Mouse (Mus musculus) liver, embryonic 11.5 days (tissue): ENCODE data around the gene Sh3pxd2a. TPM values are rescaled to one million over a fixed set of nuclear protein-coding genes. Genes with fewer than 3 reads are reported as not detected.
A peak's percentile ranks its signal among the peaks of the same experiment; 100 is the strongest.

ENCODE experiments used
- ATAC-seq: fragments of 200-750 bp; cut with Nextera tagmentation; replicated peaks from 2 replicates; pipeline ENCODE4 v1.8.0; 2017; ENCODE audit warnings: moderate number of reproducible peaks, mild to moderate bottlenecking, moderate TSS enrichment, moderate library complexity; ENCODE audit not compliant: low FRiP score
- DNase-seq: peaks from one replicate; pipeline ENCODE4 v3.0.0-alpha.2; 2017; ENCODE audit warnings: low spot score
- H3K27ac ChIP-seq: fragments of 300-500 bp; sonication (generic); 2 replicates; pipeline ENCODE4 v1.5.1; 2014; ENCODE audit warnings: mild to moderate bottlenecking, low read depth, low read length, control low read depth
- H3K27me3 ChIP-seq: fragments of 300-500 bp; sonication (generic); replicated peaks from 2 replicates; pipeline ENCODE4 v1.6.1; 2014; ENCODE audit warnings: low read length, mixed read lengths; ENCODE audit not compliant: control insufficient read depth, insufficient read depth
- H3K36me3 ChIP-seq: fragments of 300-500 bp; sonication (generic); 2 replicates; pipeline ENCODE4 v1.6.1; 2014; ENCODE audit warnings: mild to moderate bottlenecking, low read length, moderate library complexity, mixed read lengths; ENCODE audit not compliant: control insufficient read depth, insufficient read depth
- H3K4me1 ChIP-seq: fragments of 300-500 bp; sonication (generic); replicated peaks from 2 replicates; pipeline ENCODE4 v1.6.1; 2014; ENCODE audit warnings: low read length, mixed read lengths; ENCODE audit not compliant: control insufficient read depth, insufficient read depth
- H3K4me2 ChIP-seq: fragments of 300-500 bp; sonication (generic); 2 replicates; pipeline ENCODE4 v1.6.1; 2014; ENCODE audit warnings: mild to moderate bottlenecking, control low read depth, moderate library complexity
- H3K4me3 ChIP-seq: fragments of 300-500 bp; sonication (generic); 2 replicates; pipeline ENCODE4 v1.5.1; 2014; ENCODE audit warnings: low read depth, low read length, control low read depth
- H3K9ac ChIP-seq: fragments of 300-500 bp; sonication (generic); 2 replicates; pipeline ENCODE4 v1.6.1; 2014; ENCODE audit warnings: low read depth, low read length, control low read depth
- H3K9me3 ChIP-seq: fragments of 300-500 bp; sonication (generic); 2 replicates; pipeline ENCODE4 v1.6.1; 2016; ENCODE audit warnings: low read length, inconsistent platforms, mixed read lengths; ENCODE audit not compliant: control insufficient read depth
- WGBS: fragments of 180-500 bp; shearing (Covaris S2); extraction: QIAGEN DNeasy Blood & Tissue Kit; methylation state at CpG from one replicate; pipeline ENCODE4 v1.1.7; 2014; 5-methylcytosine and 5-hydroxymethylcytosine counted together
- polyA plus RNA-seq: library from polyadenylated mRNA; unstranded; fragments of >200 nt; fragmentation: Nextera tagmentation; extraction: Ambion mirVana; gene quantifications from 2 replicates; pipeline ENCODE4 v1.2.1, GENCODE M21; 2014

Gene Sh3pxd2a
- polyA plus RNA-seq, 1 experiment from 2014 or later = 3.6 TPM

- 0 out of 2 replicates have a peak overlapping the region, but pooled peaks have one; percentile 22 for H3K9ac ChIP-seq
- no peaks in the 10 kb centered on the region for H3K36me3 ChIP-seq
- no peak for DNase-seq
- H3K4me2 ChIP-seq = peak overlapping the region; percentile 40
- peaks cover 51% of the 10 kb centered on the region for H3K4me1 ChIP-seq
- peak overlapping the region; percentile 62; the same call in 1 of the 2 replicates for H3K27ac ChIP-seq
- peak; percentile 71 for ATAC-seq
- 78% methylated on average over 12 of the region's 12 CpGs for WGBS
- H3K27me3 ChIP-seq = no peaks in the 10 kb centered on the region
- no peaks in the 10 kb centered on the region for H3K9me3 ChIP-seq
- no peak overlapping the region for H3K4me3 ChIP-seq
Observed at GRCm38 (mm10) chr19:47384036-47384435, 80.2 kb downstream of the Sh3pxd2a start.

- H3K9ac ChIP-seq = no peak overlapping the region
- WGBS = 79% methylated on average over 5 of the region's 5 CpGs
- ATAC-seq (no peak), DNase-seq (no peak)
- no peaks in the 10 kb centered on the region for H3K36me3 ChIP-seq
- no peak overlapping the region for H3K27ac ChIP-seq
- H3K9me3 ChIP-seq = no peaks in the 10 kb centered on the region
- peaks cover 44% of the 10 kb centered on the region for H3K4me1 ChIP-seq
- H3K4me2 ChIP-seq = no peak overlapping the region
- H3K4me3 ChIP-seq = no peak overlapping the region
- no peaks in the 10 kb centered on the region for H3K27me3 ChIP-seq
Observed at GRCm38 (mm10) chr19:47382268-47382667, 81.9 kb downstream of the Sh3pxd2a start.

GRCm38 (mm10) chr19:47381011-47381410 lies 83.2 kb downstream of the Sh3pxd2a start:
- DNase-seq (no peak), ATAC-seq (no peak)
- H3K36me3 ChIP-seq = no peaks in the 10 kb centered on the region
- no peak overlapping the region for H3K4me2 ChIP-seq
- H3K9me3 ChIP-seq = no peaks in the 10 kb centered on the region
- no peak overlapping the region for H3K9ac ChIP-seq
- WGBS = 91% methylated on average over 15 of the region's 15 CpGs
- no peak overlapping the region for H3K27ac ChIP-seq
- H3K27me3 ChIP-seq = no peaks in the 10 kb centered on the region
- peaks cover 35% of the 10 kb centered on the region for H3K4me1 ChIP-seq
- H3K4me3 ChIP-seq = no peak overlapping the region

DNA sequence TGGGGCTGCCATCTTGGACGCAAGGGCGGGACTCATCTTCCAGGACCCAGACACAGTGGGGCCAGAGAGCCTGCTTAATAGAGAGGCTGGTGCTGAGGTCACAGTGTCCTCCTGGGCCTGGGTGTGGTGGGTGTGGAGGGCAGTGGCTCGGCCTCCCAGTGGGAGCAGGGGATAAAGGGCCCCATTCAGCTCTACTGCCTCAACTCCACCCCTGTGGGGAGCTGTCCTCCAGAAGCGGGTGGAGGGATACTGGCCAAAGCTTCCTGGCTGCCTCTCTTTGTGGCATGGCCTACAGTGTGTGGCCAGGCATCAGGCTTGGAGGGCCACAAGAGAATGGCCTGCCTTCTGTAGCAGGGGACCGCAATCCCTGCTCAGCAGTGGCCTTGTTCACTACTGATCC lies 85.1 kb downstream of the Sh3pxd2a start:
- peaks cover 17% of the 10 kb centered on the region for H3K4me1 ChIP-seq
- ATAC-seq (peak; percentile 93), DNase-seq (no peak)
- no peak overlapping the region for H3K4me3 ChIP-seq
- H3K27me3 ChIP-seq = no peaks in the 10 kb centered on the region
- H3K9me3 ChIP-seq = no peaks in the 10 kb centered on the region
- H3K27ac ChIP-seq = peak overlapping the region; percentile 64
- H3K4me2 ChIP-seq = peak overlapping the region; percentile 46
- no peaks in the 10 kb centered on the region for H3K36me3 ChIP-seq
- WGBS = 77% methylated on average over 5 of the region's 5 CpGs
- H3K9ac ChIP-seq = peak overlapping the region; percentile 35; the same call in 1 of the 2 replicates

DNA sequence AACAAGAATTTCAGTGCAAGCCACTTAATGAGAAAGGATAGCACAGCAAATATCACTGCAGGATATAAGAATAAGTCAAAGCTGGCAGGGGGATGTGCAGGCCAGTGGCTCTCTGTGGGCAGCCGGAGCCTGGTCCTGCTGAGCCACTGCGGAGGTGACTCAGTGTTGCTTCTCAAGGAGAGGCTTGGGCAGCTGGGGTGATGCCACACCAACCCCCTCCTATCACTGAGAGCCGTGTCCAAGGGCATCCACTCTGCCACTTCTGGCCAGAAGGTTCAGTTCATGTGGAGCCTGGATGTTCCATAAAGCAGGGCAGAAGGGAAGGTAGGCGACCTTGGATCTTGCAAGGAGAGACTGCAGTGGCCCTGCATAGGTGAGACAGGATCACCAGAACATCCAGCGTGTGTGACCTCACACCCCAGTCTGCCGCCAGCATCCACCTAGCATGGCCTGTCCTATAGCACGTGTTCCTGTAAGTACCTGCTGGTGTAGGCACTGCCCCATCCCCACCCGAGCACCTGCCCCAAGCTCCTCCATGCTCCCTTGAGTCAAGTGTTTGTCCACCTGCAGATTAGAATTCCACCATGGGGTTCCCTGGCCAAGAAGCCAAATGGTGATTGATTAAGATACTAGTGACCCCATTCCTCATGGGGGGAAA lies 89.2 kb downstream of the Sh3pxd2a start:
- H3K4me2 ChIP-seq = no peak overlapping the region
- DNase-seq (no peak), ATAC-seq (no peak)
- 83% methylated on average over 8 of the region's 8 CpGs for WGBS
- no peak overlapping the region for H3K9ac ChIP-seq
- H3K9me3 ChIP-seq = no peaks in the 10 kb centered on the region
- H3K27me3 ChIP-seq = no peaks in the 10 kb centered on the region
- H3K4me3 ChIP-seq = no peak overlapping the region
- H3K27ac ChIP-seq = no peak overlapping the region
- H3K4me1 ChIP-seq = peaks cover 12% of the 10 kb centered on the region
- no peaks in the 10 kb centered on the region for H3K36me3 ChIP-seq

GRCm38 (mm10) chr19:47374440-47374839 lies 89.8 kb downstream of the Sh3pxd2a start:
- ATAC-seq (no peak), DNase-seq (peak; percentile 60)
- H3K4me3 ChIP-seq = no peak overlapping the region
- 38% methylated on average over 4 of the region's 4 CpGs for WGBS
- peaks cover 16% of the 10 kb centered on the region for H3K4me1 ChIP-seq
- no peaks in the 10 kb centered on the region for H3K27me3 ChIP-seq
- H3K36me3 ChIP-seq = no peaks in the 10 kb centered on the region
- no peaks in the 10 kb centered on the region for H3K9me3 ChIP-seq
- H3K9ac ChIP-seq = no peak overlapping the region
- H3K4me2 ChIP-seq = no peak overlapping the region
- no peak overlapping the region for H3K27ac ChIP-seq

- H3K36me3 ChIP-seq = no peaks in the 10 kb centered on the region
- H3K9ac ChIP-seq = no peak overlapping the region
- peaks cover 16% of the 10 kb centered on the region for H3K4me1 ChIP-seq
- H3K4me3 ChIP-seq = no peak overlapping the region
- H3K27ac ChIP-seq = no peak overlapping the region
- H3K27me3 ChIP-seq = no peaks in the 10 kb centered on the region
- DNase-seq = no peak
- no peak overlapping the region for H3K4me2 ChIP-seq
- ATAC-seq = no peak
- 65% methylated on average over 5 of the region's 5 CpGs for WGBS
- no peaks in the 10 kb centered on the region for H3K9me3 ChIP-seq
Observed at GRCm38 (mm10) chr19:47372044-47372443, 92.2 kb downstream of the Sh3pxd2a start.

DNA sequence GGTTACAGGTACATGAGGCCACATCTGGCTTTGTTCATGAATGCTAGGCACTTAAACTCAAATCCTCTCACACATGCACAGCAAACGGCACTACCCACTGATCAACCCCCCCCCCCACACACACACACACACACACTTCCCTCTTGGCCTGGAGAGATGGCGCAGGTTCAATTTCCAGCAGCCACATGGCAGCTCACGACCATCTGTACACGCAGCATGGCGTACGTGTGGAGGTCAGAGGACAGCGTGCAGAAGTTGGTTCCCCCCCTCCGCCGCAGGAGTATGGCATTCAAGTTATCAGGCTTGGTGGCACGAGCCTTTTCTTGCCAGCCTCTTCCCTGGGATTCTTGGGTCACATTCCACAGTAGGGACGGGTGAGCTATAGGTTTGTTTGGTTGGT lies 92.7 kb downstream of the Sh3pxd2a start:
- Histone ChIP-seq H3K4me1 (peaks cover 16% of the 10 kb centered on the region), H3K36me3 (no peaks in the 10 kb centered on the region), H3K4me2 (no peak overlapping the region), H3K27me3 (no peaks in the 10 kb centered on the region), H3K9me3 (no peaks in the 10 kb centered on the region), H3K9ac (no peak overlapping the region), H3K27ac (no peak overlapping the region), H3K4me3 (no peak overlapping the region)
- ATAC-seq (no peak), DNase-seq (no peak)
- 91% methylated on average over 11 of the region's 11 CpGs for WGBS

- Histone ChIP-seq H3K4me1 (peaks cover 16% of the 10 kb centered on the region), H3K27ac (no peak overlapping the region), H3K4me2 (no peak overlapping the region), H3K9ac (no peak overlapping the region), H3K27me3 (no peaks in the 10 kb centered on the region), H3K4me3 (no peak overlapping the region), H3K36me3 (no peaks in the 10 kb centered on the region), H3K9me3 (no peaks in the 10 kb centered on the region)
- 72% methylated on average over 3 of the region's 3 CpGs for WGBS
- ATAC-seq (no peak), DNase-seq (no peak)
Observed at GRCm38 (mm10) chr19:47369008-47369407, 95.2 kb downstream of the Sh3pxd2a start.
